Mouse (Mus musculus): ENCODE results near the gene Pign. TPM values are rescaled to one million over a fixed set of nuclear protein-coding genes. Genes with fewer than 3 reads are reported as not detected.

Gene Pign
- polyA plus RNA-seq, 1 experiment from 2014 or later: 4.8 TPM

DNA sequence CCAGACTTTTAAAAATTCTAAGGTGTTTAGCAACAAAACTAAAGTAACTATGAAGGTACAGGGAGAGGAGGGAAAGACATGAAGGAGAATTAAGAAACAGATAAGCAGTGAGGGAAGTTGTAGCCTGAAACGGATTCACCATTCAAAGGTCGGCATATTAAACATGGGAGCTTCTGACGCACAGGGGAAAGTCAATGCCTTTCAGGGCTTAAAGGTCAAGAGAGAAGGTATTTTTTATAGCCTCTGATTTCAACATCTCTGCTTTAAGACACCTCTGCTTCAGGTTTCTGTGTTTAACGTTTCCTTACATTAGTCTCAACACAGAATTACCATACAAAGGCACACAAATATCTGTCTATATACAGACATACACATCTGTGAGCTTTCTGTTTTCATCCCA lies 113.8 kb downstream of the Pign start:
- Histone ChIP-seq H3K36me3 (ENCODE audit: control insufficient read depth, insufficient read depth) (no peaks in the 10 kb centered on the region), H3K9ac (ENCODE audit: low read depth, low read length) (no peak overlapping the region), H3K27ac (ENCODE audit: low read length) (no peak overlapping the region), H3K27me3 (ENCODE audit: control insufficient read depth, insufficient read depth, low read depth, low read length) (no peaks in the 10 kb centered on the region), H3K4me3 (ENCODE audit: low read depth, low read length) (no peak overlapping the region), H3K4me1 (ENCODE audit: control insufficient read depth, low read depth, low read length) (no peaks in the 10 kb centered on the region), H3K9me3 (replicated peaks; ENCODE audit: control insufficient read depth, low read length) (no peaks in the 10 kb centered on the region), H3K4me2 (ENCODE audit: low read depth, low read length) (no peak overlapping the region)
- ATAC-seq (ENCODE audit: low read depth): no peak
- WGBS (ENCODE audit: insufficient replicate concordance): 66% methylated on average over 4 of the region's 4 CpGs

DNA sequence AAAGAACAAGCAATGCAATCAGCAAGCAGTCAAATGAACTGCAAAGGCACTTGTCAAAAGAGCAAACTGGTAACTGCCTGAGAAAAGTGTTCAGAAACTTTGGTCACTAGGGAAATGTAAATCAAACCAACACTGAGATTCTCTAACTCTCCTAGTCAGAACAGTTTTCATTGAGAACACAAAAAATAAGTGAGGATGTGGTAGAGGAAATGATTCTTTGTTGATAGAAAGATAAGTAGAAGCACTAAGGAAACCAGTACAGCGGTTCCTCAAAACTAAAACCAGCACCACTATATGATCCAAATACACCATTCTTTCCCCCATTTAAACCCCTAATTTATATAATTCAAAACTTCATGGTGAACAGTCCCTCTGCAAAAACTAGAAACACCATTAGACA lies 120.4 kb downstream of the Pign start:
- no peaks in the 10 kb centered on the region for H3K4me1 ChIP-seq (ENCODE audit: control insufficient read depth, low read depth, low read length)
- 41% methylated on average over 1 of the region's 1 CpGs for WGBS (ENCODE audit: insufficient replicate concordance)
- H3K9ac ChIP-seq (ENCODE audit: low read depth, low read length): no peak overlapping the region
- peaks cover 14% of the 10 kb centered on the region for H3K36me3 ChIP-seq (ENCODE audit: control insufficient read depth, insufficient read depth)
- H3K9me3 ChIP-seq (replicated peaks; ENCODE audit: control insufficient read depth, low read length): no peaks in the 10 kb centered on the region
- no peak overlapping the region for H3K4me2 ChIP-seq (ENCODE audit: low read depth, low read length)
- H3K27ac ChIP-seq (ENCODE audit: low read length): no peak overlapping the region
- no peak for ATAC-seq (ENCODE audit: low read depth)
- no peak overlapping the region for H3K4me3 ChIP-seq (ENCODE audit: low read depth, low read length)
- no peaks in the 10 kb centered on the region for H3K27me3 ChIP-seq (ENCODE audit: control insufficient read depth, insufficient read depth, low read depth, low read length)

DNA sequence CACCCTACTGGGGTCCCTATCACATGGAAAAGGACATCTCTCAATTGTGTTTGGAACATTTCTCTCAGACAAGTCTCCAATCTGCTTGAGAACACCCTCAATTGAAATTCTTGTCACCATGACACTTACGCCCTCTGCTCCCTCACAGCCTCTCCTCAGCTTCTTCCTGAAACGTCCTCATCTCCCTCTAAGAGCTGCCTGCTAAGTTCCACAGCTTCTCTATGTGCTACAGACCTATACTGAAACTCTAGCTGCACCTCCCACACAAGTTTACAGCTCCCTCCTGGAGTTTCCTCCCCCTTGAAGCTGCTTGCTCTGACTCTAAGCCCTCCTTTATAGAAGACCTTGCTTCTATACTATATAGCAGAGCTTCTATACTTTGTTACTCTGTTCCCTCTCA lies 139.7 kb downstream of the Pign start:
- no peak for ATAC-seq (ENCODE audit: low read depth)
- Histone ChIP-seq H3K27me3 (ENCODE audit: control insufficient read depth, insufficient read depth, low read depth, low read length) (no peaks in the 10 kb centered on the region), H3K4me2 (ENCODE audit: low read depth, low read length) (no peak overlapping the region), H3K9me3 (replicated peaks; ENCODE audit: control insufficient read depth, low read length) (no peaks in the 10 kb centered on the region), H3K4me1 (ENCODE audit: control insufficient read depth, low read depth, low read length) (no peaks in the 10 kb centered on the region), H3K4me3 (ENCODE audit: low read depth, low read length) (no peak overlapping the region), H3K27ac (ENCODE audit: low read length) (no peak overlapping the region), H3K9ac (ENCODE audit: low read depth, low read length) (no peak overlapping the region), H3K36me3 (ENCODE audit: control insufficient read depth, insufficient read depth) (no peaks in the 10 kb centered on the region)
- WGBS (ENCODE audit: insufficient replicate concordance): 44% methylated on average over 2 of the region's 2 CpGs

DNA sequence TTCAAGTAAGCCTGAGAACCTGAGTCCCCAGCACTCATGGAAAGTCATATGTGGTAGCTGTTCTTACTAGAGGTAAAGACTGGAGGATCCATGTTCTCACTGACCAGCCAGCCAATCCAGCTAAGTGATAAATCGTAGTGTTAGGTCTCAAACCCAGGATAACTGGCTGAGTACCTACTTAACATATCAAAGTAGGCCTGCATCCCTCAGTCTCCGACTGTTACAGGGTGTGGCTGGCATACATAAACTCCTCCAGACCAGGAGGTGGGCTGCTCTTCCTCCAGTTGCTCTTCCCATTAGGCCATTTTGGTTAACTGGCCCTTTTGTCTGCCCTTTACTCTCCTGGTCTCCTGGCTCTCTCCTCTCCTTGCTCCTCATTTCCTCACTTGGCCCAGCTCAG lies 141.2 kb downstream of the Pign start:
- Histone ChIP-seq H3K4me1 (ENCODE audit: control insufficient read depth, low read depth, low read length) (no peaks in the 10 kb centered on the region), H3K36me3 (ENCODE audit: control insufficient read depth, insufficient read depth) (no peaks in the 10 kb centered on the region), H3K4me3 (ENCODE audit: low read depth, low read length) (no peak overlapping the region), H3K9me3 (replicated peaks; ENCODE audit: control insufficient read depth, low read length) (no peaks in the 10 kb centered on the region), H3K4me2 (ENCODE audit: low read depth, low read length) (no peak overlapping the region), H3K27me3 (ENCODE audit: control insufficient read depth, insufficient read depth, low read depth, low read length) (no peaks in the 10 kb centered on the region), H3K9ac (ENCODE audit: low read depth, low read length) (no peak overlapping the region), H3K27ac (ENCODE audit: low read length) (no peak overlapping the region)
- WGBS (ENCODE audit: insufficient replicate concordance): 60% methylated on average over 2 of the region's 2 CpGs
- ATAC-seq (ENCODE audit: low read depth): no peak

DNA sequence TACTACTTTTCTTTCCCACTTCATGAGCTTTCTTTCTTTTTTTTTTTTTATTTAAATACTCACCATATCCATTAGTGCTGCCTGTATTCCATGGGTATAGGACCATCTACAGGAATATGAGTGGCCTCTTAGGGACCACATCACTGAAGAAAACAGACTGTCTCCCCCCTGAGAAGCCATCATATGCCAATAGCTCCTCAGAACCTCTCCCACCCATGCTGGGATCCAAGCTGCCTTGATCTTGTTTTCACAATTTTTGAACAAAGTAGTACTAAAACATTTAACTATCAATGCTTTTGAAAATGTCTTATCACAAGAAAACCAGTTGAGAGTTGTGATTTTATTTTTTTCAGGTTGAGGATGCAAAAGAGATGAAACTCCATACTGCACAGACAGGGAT lies 145.4 kb downstream of the Pign start:
- H3K4me3 ChIP-seq (ENCODE audit: low read depth, low read length): no peak overlapping the region
- no peaks in the 10 kb centered on the region for H3K9me3 ChIP-seq (replicated peaks; ENCODE audit: control insufficient read depth, low read length)
- no peaks in the 10 kb centered on the region for H3K36me3 ChIP-seq (ENCODE audit: control insufficient read depth, insufficient read depth)
- H3K27me3 ChIP-seq (ENCODE audit: control insufficient read depth, insufficient read depth, low read depth, low read length): no peaks in the 10 kb centered on the region
- H3K4me1 ChIP-seq (ENCODE audit: control insufficient read depth, low read depth, low read length): no peaks in the 10 kb centered on the region
- ATAC-seq (ENCODE audit: low read depth): no peak
- H3K9ac ChIP-seq (ENCODE audit: low read depth, low read length): no peak overlapping the region
- no peak overlapping the region for H3K27ac ChIP-seq (ENCODE audit: low read length)
- no peak overlapping the region for H3K4me2 ChIP-seq (ENCODE audit: low read depth, low read length)

DNA sequence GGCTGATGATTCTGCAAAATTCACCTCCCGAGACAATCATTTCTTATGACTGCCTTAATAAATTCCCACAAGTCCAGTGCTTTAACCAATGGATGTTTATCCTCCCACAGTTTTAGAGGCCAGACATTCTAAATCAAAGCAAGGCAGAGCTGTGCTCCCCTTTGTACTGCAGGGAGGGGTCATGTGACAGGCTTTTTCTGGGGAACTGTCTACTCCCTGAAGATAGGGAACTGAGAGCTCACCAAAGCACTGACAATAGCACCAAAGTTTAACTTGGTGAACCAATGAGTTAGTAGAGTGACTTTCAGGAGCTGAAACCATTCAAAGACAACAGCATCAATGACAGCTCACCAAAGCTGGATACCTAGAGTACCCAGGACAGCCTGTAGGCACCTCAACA lies 156.4 kb downstream of the Pign start:
- Histone ChIP-seq H3K27me3 (ENCODE audit: control insufficient read depth, insufficient read depth, low read depth, low read length) (no peaks in the 10 kb centered on the region), H3K4me1 (ENCODE audit: control insufficient read depth, low read depth, low read length) (no peaks in the 10 kb centered on the region), H3K27ac (ENCODE audit: low read length) (no peak overlapping the region), H3K4me3 (ENCODE audit: low read depth, low read length) (no peak overlapping the region), H3K9me3 (replicated peaks; ENCODE audit: control insufficient read depth, low read length) (no peaks in the 10 kb centered on the region), H3K4me2 (ENCODE audit: low read depth, low read length) (no peak overlapping the region), H3K36me3 (ENCODE audit: control insufficient read depth, insufficient read depth) (no peaks in the 10 kb centered on the region), H3K9ac (ENCODE audit: low read depth, low read length) (no peak overlapping the region)
- 78% methylated on average over 1 of the region's 1 CpGs for WGBS (ENCODE audit: insufficient replicate concordance)
- no peak for ATAC-seq (ENCODE audit: low read depth)

DNA sequence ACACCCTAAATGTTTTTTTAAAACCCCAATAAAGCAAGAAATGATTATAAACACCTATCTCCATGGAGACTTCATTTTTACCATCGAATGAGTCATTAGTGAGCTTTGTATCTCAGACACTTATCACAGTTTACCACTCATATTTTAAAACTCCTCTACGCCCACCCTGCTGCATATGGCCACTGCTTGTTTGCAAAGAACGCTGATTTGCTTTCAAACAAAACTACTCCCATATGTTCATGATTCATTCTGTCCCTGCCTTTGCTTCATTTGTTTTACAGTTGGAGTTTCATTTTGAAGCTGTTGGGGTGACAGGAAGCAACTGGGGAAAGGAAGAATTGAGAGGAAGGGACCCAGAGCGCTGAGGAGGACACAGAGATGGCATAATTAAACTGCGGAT lies 170.9 kb downstream of the Pign start:
- no peak overlapping the region for H3K27ac ChIP-seq (ENCODE audit: low read length)
- 69% methylated on average over 5 of the region's 5 CpGs for WGBS (ENCODE audit: insufficient replicate concordance)

DNA sequence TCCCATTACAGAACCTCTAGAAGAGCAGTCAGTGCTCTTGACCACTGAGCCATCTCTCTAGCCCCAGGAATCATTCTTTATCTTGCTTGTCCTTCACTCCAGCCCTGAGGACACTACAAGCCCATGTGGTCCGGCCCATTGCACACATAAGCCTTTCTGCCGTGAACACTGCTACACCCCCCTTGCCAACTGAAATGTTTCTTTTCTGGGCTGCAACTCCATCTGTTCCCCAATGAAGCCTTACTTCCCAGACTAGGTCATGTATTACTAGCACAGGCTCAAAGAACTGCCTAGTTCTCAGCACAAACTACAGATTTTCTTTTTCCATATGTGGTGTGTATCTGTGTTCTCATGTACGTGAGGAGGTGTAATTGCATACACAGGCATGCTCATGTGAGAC lies 174.0 kb downstream of the Pign start:
- no peak for ATAC-seq (ENCODE audit: low read depth)
- H3K4me3 ChIP-seq (ENCODE audit: low read depth, low read length): no peak overlapping the region
- H3K9me3 ChIP-seq (replicated peaks; ENCODE audit: control insufficient read depth, low read length): no peaks in the 10 kb centered on the region
- H3K9ac ChIP-seq (ENCODE audit: low read depth, low read length): no peak overlapping the region
- WGBS (ENCODE audit: insufficient replicate concordance): 63% methylated on average over 3 of the region's 3 CpGs
- H3K4me2 ChIP-seq (ENCODE audit: low read depth, low read length): no peak overlapping the region
- H3K36me3 ChIP-seq (ENCODE audit: control insufficient read depth, insufficient read depth): no peaks in the 10 kb centered on the region
- H3K4me1 ChIP-seq (ENCODE audit: control insufficient read depth, low read depth, low read length): no peaks in the 10 kb centered on the region
- no peaks in the 10 kb centered on the region for H3K27me3 ChIP-seq (ENCODE audit: control insufficient read depth, insufficient read depth, low read depth, low read length)
- H3K27ac ChIP-seq (ENCODE audit: low read length): no peak overlapping the region

More for the DNA sequence above, 170.9 kb downstream of the Pign start:
- Histone ChIP-seq H3K36me3 (ENCODE audit: control insufficient read depth, insufficient read depth) (no peaks in the 10 kb centered on the region), H3K9me3 (replicated peaks; ENCODE audit: control insufficient read depth, low read length) (no peaks in the 10 kb centered on the region), H3K4me1 (ENCODE audit: control insufficient read depth, low read depth, low read length) (no peaks in the 10 kb centered on the region), H3K4me3 (ENCODE audit: low read depth, low read length) (no peak overlapping the region), H3K9ac (ENCODE audit: low read depth, low read length) (no peak overlapping the region), H3K4me2 (ENCODE audit: low read depth, low read length) (no peak overlapping the region), H3K27me3 (ENCODE audit: control insufficient read depth, insufficient read depth, low read depth, low read length) (no peaks in the 10 kb centered on the region)
- no peak for ATAC-seq (ENCODE audit: low read depth)

DNA sequence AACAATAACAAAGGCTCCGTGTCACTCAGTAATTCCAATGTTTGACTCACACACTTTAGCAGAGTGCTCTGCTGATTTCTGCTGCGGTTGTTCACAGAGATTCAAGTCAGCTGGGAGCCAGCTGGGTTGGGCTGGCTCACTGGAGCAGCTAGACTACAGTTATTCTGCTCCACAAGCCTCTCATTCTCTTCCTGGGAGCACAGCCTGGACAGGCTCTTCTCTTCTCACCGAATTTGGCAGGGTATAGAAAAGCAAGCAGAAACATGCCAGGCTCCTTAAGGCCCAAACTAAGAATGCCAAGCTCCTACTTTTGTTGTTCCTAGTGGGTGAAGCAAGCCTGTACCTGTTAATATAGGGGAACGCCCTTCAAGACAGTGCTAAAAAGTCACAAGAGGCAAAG lies 176.4 kb downstream of the Pign start:
- Histone ChIP-seq H3K4me3 (ENCODE audit: low read depth, low read length) (no peak overlapping the region), H3K9me3 (replicated peaks; ENCODE audit: control insufficient read depth, low read length) (no peaks in the 10 kb centered on the region), H3K4me1 (ENCODE audit: control insufficient read depth, low read depth, low read length) (no peaks in the 10 kb centered on the region), H3K27me3 (ENCODE audit: control insufficient read depth, insufficient read depth, low read depth, low read length) (no peaks in the 10 kb centered on the region), H3K9ac (ENCODE audit: low read depth, low read length) (no peak overlapping the region), H3K4me2 (ENCODE audit: low read depth, low read length) (no peak overlapping the region), H3K27ac (ENCODE audit: low read length) (no peak overlapping the region), H3K36me3 (ENCODE audit: control insufficient read depth, insufficient read depth) (no peaks in the 10 kb centered on the region)
- WGBS (ENCODE audit: insufficient replicate concordance): 47% methylated on average over 4 of the region's 4 CpGs
- ATAC-seq (ENCODE audit: low read depth): no peak

All from liver, embryonic 16.5 days (tissue).